Mouse (Mus musculus): ENCODE measurements around the gene Coch. TPM values are rescaled to one million over a fixed set of nuclear protein-coding genes. Genes with fewer than 3 reads are reported as not detected.
"Not testable (repeated sequence)": the region's sequence is repeated elsewhere in the genome, so short reads cannot be mapped to it uniquely, and the experiment has no call there.

Gene Coch
- total RNA-seq (2021): 1 to 10 TPM; 4.0 to 4.9 TPM

- DNase-seq (ENCODE audit: extremely low spot score in 1 of 2, low spot score in 1 of 2): no peak
Measured at GRCm38 (mm10) chr12:51593229-51594029, at the start of gene Coch. Gene Coch, plus strand, starts transcription at chr12:51593341.

GRCm38 (mm10) chr12:51543402-51543960 lies 49.7 kb upstream of the Coch start:
- no peak for DNase-seq (ENCODE audit: extremely low spot score in 1 of 2, low spot score in 1 of 2)

DNA sequence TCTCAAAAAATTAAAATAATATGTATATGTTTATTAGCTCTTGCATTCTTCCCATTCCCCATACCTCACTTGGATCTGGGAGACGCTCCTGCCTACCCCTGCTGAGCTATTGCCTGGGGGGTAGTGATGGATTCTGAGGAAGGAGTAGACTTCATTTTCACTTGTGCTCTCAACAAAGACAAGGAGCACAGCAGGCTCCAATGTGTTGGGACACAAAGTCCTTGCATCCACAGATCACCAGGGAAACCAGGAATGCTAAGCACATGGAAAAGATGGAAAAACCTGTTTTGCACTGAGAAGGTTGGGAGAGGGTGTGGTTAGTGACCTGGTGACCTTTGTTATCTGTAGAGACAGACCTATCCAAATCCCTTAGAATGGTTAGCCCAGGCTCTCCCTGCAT lies 38.1 kb upstream of the Coch start:
- no peak for DNase-seq (ENCODE audit: extremely low spot score in 1 of 2, low spot score in 1 of 2)

DNA sequence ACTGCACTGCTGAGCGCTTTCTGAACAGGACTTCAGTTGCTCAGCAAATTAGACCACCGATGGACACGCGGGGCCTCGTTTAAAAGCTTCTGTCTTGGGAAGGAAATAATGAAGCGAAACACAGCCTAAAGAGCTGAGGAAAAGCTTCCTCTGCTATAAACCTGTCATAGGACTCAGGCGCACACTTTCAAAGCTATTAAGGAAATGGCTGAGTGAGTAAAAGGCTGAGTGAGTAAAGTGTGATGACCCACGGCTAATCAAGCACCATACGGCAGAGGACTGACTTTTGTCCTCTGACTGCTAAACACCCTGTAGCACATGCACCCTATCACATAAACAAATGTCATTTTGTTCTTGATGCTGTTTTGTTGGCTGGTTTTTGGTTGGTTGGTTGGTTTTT lies 31.7 kb upstream of the Coch start:
- DNase-seq (ENCODE audit: extremely low spot score in 1 of 2, low spot score in 1 of 2): no peak

DNA sequence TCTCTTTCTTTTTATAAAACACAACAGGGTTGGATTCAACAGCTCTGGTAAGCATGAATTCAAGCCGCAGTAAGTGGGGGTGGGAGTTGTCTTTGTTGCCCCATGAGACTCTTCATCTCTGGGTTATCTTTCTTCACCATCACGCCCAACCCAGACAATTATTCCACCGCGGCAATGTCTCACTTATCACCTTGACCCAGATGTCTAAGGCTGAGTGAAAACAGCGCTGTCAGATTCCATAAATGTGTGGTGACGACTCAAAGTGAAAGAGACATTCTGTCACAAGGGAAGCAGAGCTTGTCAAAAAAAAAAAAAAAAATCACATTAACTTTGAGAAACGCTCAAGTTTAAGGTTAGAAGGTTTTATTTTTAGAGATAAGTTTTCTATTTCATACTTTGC lies 25.9 kb upstream of the Coch start:
- DNase-seq (ENCODE audit: extremely low spot score in 1 of 2, low spot score in 1 of 2): no peak

- no peak for DNase-seq (ENCODE audit: extremely low spot score in 1 of 2, low spot score in 1 of 2)
Measured at GRCm38 (mm10) chr12:51569472-51569871, 23.7 kb upstream of the Coch start.

GRCm38 (mm10) chr12:51569944-51570343 lies 23.2 kb upstream of the Coch start:
- no peak for DNase-seq (ENCODE audit: extremely low spot score in 1 of 2, low spot score in 1 of 2)

GRCm38 (mm10) chr12:51572651-51573050 lies 20.5 kb upstream of the Coch start:
- no peak for DNase-seq (ENCODE audit: extremely low spot score in 1 of 2, low spot score in 1 of 2)

- not testable (repeated sequence) for DNase-seq (ENCODE audit: extremely low spot score in 1 of 2, low spot score in 1 of 2)
Measured at GRCm38 (mm10) chr12:51577816-51578215, 15.3 kb upstream of the Coch start.

DNA sequence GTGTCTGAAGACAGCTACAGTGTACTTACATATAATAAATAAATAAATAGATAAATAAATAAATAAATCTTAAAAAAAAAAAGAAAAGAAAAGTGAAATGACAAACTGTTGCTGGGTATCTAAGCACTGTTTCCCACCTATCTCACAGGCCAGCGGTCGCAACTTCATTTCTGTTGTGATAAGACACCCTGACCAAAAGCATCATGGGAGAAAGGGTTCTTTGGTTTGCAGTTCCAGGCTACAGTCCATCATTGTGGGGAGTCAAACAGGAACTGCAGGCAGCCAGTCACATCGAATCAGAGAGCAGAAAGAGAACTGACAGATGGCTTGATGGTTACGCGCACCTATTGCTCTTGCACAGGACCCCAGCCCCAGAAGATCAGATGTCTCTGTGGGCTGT lies 3.9 kb upstream of the Coch start:
- DNase-seq (ENCODE audit: extremely low spot score in 1 of 2, low spot score in 1 of 2): no peak

GRCm38 (mm10) chr12:51591921-51592320 lies 1.2 kb upstream of the Coch start:
- no peak for DNase-seq (ENCODE audit: extremely low spot score in 1 of 2, low spot score in 1 of 2)

- DNase-seq (ENCODE audit: extremely low spot score in 1 of 2, low spot score in 1 of 2): peak in 1 of 2 experiments; percentile 6
Measured at GRCm38 (mm10) chr12:51592888-51593228, 283 bp upstream of the Coch start.

DNA sequence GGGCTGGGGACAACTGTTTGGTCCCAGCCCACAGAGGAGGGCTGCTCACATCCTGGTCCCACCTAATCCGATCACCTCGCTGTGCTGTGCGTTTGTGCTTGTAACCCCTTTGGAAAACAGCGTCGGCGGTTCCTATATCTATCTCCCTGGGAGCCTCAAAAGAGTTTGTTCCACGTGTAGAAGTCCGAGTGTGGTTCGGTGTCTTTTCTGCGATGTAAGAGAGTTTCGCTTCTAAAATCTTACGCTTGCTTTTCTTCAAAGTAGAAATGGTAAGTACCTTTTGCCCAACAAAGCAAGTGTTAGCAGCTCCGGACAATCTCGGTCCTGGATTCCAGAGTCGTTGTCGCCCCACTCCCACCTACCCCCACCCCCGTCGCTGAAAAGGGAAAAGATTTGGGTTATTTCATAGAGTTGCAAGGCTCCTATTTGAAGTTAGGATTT lies 909 bp downstream of the Coch start:
- no peak for DNase-seq (ENCODE audit: extremely low spot score in 1 of 2, low spot score in 1 of 2)

DNA sequence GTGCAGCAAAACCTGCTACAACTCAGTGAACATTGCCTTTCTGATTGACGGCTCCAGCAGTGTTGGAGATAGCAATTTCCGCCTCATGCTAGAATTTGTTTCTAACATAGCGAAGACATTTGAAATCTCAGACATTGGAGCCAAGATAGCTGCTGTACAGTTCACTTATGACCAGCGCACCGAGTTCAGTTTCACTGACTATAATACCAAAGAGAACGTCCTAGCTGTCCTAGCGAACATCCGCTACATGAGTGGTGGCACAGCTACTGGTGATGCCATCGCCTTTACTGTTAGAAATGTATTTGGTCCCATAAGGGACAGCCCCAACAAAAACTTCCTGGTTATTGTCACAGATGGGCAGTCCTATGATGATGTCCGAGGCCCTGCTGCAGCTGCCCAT lies 10.2 kb downstream of the Coch start:
- DNase-seq (ENCODE audit: extremely low spot score in 1 of 2, low spot score in 1 of 2): no peak

DNA sequence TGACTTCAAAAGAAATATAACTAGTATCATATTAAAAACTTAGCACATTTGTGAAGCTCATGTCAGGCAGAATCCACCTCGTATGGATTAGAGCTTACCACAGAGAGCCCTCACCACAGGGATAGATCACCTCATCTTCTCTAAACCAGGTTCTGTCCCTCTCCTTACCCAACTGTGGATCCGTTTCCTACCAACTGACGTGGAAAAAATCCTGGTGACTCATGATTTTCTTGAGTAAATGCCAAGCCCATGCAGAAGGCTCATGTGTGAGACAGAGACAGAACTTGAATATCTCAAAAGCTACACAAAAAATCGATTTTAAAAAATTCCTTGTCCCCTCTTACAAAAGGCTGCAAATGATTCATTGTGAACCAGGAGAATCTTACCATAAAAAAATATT lies 13.0 kb downstream of the Coch start:
- no peak for DNase-seq (ENCODE audit: extremely low spot score in 1 of 2, low spot score in 1 of 2)

- no peak for DNase-seq (ENCODE audit: extremely low spot score in 1 of 2, low spot score in 1 of 2)
Measured at GRCm38 (mm10) chr12:51612361-51612760, 19.2 kb downstream of the Coch start.

DNA sequence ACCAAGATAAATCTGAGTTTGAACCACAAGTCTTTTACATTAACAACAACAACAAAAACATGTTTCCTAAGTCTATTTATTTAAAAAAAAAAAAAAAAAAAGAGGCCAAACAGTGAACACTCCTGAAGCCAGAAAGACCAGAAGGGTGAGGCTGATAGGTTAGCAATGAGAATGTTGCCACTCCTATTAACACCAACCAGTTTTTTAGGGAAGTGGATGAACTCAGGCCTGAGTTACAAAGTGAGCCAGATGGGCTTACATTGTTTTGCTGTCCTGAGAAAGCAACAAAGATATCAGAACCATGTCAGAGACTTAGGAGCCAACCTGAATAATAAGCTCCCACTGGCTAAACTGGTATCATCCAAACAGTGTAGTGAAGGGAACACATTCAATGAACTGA lies 27.4 kb downstream of the Coch start:
- no peak for DNase-seq (ENCODE audit: extremely low spot score in 1 of 2, low spot score in 1 of 2)

GRCm38 (mm10) chr12:51621161-51621560 lies 28.0 kb downstream of the Coch start:
- DNase-seq (ENCODE audit: extremely low spot score in 1 of 2, low spot score in 1 of 2): no peak

GRCm38 (mm10) chr12:51622670-51623365 lies 29.7 kb downstream of the Coch start:
- no peak for DNase-seq (ENCODE audit: extremely low spot score in 1 of 2, low spot score in 1 of 2)

DNA sequence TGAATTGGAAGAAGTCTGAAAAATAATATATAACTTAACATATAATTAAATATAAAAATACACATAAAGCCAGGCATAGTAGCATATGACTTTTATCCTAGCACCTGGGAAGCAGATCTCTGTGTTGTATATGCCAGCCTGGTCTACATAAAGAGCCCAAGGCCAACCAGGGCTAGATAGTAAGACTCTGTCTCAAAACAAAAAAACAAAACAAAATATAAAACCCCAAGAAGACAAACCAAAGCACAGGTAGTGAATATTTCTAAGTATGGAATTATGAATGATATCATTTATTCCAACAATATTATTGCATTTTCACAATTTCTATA lies 30.2 kb downstream of the Coch start:
- no peak for DNase-seq (ENCODE audit: extremely low spot score in 1 of 2, low spot score in 1 of 2)

DNA sequence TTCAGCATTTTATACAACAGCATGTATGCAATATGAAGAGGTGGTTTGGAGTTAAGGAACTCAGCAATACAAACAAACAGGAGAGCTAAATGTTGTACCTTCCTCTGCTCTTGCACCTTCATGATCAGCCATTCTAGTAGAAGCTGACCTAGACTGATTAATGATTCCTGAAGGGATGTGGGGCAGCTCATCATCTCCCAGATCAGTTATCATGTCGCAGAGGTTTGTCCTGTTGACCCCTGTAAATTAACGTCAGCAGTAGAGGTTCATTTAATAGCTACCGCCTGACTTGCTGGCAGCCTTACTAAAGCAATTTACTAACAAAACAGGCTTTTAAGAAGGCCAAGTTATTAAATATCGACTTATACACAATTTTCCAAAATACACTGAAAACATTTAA lies 40.3 kb downstream of the Coch start:
- DNase-seq (ENCODE audit: extremely low spot score in 1 of 2, low spot score in 1 of 2): no peak

GRCm38 (mm10) chr12:51636260-51636659 lies 43.1 kb downstream of the Coch start:
- no peak for DNase-seq (ENCODE audit: extremely low spot score in 1 of 2, low spot score in 1 of 2)

Measured in layer of hippocampus, postnatal 25 days (tissue).